Mouse (Mus musculus) C2C12 (cell line): ENCODE data around the gene Ttc41.

Source experiments
- CTCF ChIP-seq: IDR thresholded peaks from one replicate; pipeline ENCODE4 v1.5.1; 2011; ENCODE audit not compliant: control insufficient read depth, insufficient read depth, insufficient read length
- FOSL1 ChIP-seq: IDR thresholded peaks from one replicate; pipeline ENCODE4 v1.8.0; 2011; ENCODE audit warnings: mild to moderate bottlenecking, low read length; ENCODE audit not compliant: poor library complexity, insufficient read depth, severe bottlenecking
- MAX ChIP-seq: IDR thresholded peaks from one replicate; pipeline ENCODE4 v1.6.1; 2011; ENCODE audit warnings: mild to moderate bottlenecking, control low read depth
- MYOG ChIP-seq: IDR thresholded peaks from one replicate; pipeline ENCODE4 v1.6.1; 2011; ENCODE audit not compliant: control insufficient read depth, insufficient read length; ENCODE audit errors: extremely low read depth
- USF1 ChIP-seq: IDR thresholded peaks from one replicate; pipeline ENCODE4 v1.6.1; 2011; ENCODE audit warnings: low read depth, mild to moderate bottlenecking, control low read depth, moderate library complexity

DNA sequence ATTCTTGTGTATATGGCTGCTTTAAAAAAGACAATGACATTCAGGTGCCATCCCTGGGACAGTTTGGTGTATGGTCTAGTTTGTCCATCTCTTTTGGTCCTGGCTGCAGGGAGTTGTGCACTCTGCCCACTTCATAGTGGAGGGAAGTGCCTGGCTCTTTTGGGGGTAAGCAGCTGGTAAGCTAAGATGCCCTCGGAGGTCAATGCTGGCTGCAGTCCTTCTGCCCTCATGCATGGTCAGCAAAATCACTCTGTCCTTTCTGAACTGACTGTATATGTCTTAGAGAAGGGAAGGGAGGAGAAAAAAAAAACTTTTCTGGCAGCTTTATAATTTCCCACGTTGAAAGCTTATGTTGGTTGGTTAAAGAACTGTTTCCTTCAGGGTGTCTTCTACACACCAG, 79.8 kb downstream of the Ttc41 start:
- TF ChIP-seq FOSL1: no peak
- no peak for TF ChIP-seq USF1
- TF ChIP-seq CTCF: no peak
- TF ChIP-seq MYOG: no peak
- no peak for TF ChIP-seq MAX
